Comparison of ENCODE assay signal across 11 mouse cellular contexts in the genomic region with DNA sequence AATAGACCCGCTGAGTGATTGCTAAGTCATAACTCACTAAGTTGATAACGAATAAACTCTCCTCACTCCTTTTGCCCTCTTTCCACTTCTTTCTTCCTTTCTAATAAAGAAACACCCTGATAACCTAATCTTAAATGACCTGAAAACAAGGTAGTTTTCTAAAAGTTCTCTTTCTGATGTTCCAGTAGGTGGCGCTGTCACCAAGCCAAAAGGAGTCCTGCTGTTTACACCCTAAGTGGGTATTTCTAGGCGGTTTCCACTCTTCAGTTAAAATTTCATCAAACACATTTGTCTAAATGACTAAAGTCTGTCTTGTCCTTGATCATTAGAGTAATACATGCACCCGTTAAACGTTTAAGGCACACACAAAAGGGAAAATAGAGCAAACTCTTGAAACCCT. TPM values are rescaled to one million over a fixed set of nuclear protein-coding genes. Genes with fewer than 3 reads are reported as not detected.
DNase-seq lines count a peak whose midpoint lies in the region; ATAC-seq lines count a peak whose summit lies in the region.
"Had no signal": no experiment of that assay in that cellular context is flagged by ENCODE, and none has a peak within 500 bp of the region (broad histone marks: within the 10 kb centered on the region; RNA-seq: fewer than 3 reads in every experiment).

No protein-coding gene starts in this region.

- no peaks in the 10 kb centered on the region for H3K9me3 ChIP-seq in heart, embryonic 11.5 days (replicated peaks; ENCODE audit: control insufficient read depth, low read length)
- H3K9me3 ChIP-seq in neural tube, embryonic 15.5 days (replicated peaks) = no peaks in the 10 kb centered on the region

- intact Hi-C loops in left cerebral cortex, postnatal 4 days (cut with DNase I) = no loop called here

- H3K4me3 ChIP-seq in heart, embryonic 11.5 days (ENCODE audit: low read depth, low read length) = no peak overlapping the region
- H3K4me3 ChIP-seq in neural tube, embryonic 15.5 days (replicated peaks) = no peak overlapping the region
- H3K4me3 ChIP-seq: myocyte had no signal

- no peak overlapping the region for H3K9ac ChIP-seq in heart, embryonic 11.5 days (ENCODE audit: low read depth, low read length)
- H3K9ac ChIP-seq in neural tube, embryonic 15.5 days (replicated peaks) = no peak overlapping the region

- H3K4me1 ChIP-seq in heart, embryonic 11.5 days (ENCODE audit: control insufficient read depth, insufficient read depth, low read length) = no peaks in the 10 kb centered on the region
- no peaks in the 10 kb centered on the region for H3K4me1 ChIP-seq in neural tube, embryonic 15.5 days

- H3K27ac ChIP-seq in heart, embryonic 11.5 days (ENCODE audit: low read depth, low read length) = no peak overlapping the region
- H3K27ac ChIP-seq in neural tube, embryonic 15.5 days (replicated peaks) = no peak overlapping the region

- H3K4me2 ChIP-seq in heart, embryonic 11.5 days = no peak overlapping the region
- H3K4me2 ChIP-seq in neural tube, embryonic 15.5 days = no peak overlapping the region

- peaks cover 6% of the 10 kb centered on the region; the same call in 1 of the 2 replicates for H3K27me3 ChIP-seq in heart, embryonic 11.5 days (ENCODE audit: control insufficient read depth, insufficient read depth, low read length)
- no peaks in the 10 kb centered on the region for H3K27me3 ChIP-seq in neural tube, embryonic 15.5 days (replicated peaks)

- 18% methylated on average over 6 of the region's 6 CpGs for WGBS in heart, embryonic 11.5 days (ENCODE audit: insufficient replicate concordance)
- 22% methylated on average over 6 of the region's 6 CpGs for WGBS in neural tube, embryonic 15.5 days

- DNase-seq in heart, adult 11 months = peak; percentile 33
- DNase-seq in neural tube, embryonic 10.5 days (ENCODE audit: extremely low spot score, low spot score) = peak; percentile 21
- peak; percentile 36 for DNase-seq in adrenal gland, postnatal 25 days
- DNase-seq in left cerebral cortex, postnatal 4 days = peak; percentile 35
- peak; percentile 17 for DNase-seq in thymus, postnatal 14 days
- DNase-seq in spleen, adult 18-20 months = no peak

- ATAC-seq in heart, embryonic 11.5 days (replicated peaks; ENCODE audit: insufficient number of reproducible peaks, low FRiP score, low TSS enrichment) = no peak
- ATAC-seq in neural tube, embryonic 15.5 days (ENCODE audit: low FRiP score) = no peak

- no peaks in the 10 kb centered on the region for H3K36me3 ChIP-seq in heart, embryonic 11.5 days (ENCODE audit: control insufficient read depth, insufficient read depth, low read length)
- H3K36me3 ChIP-seq in neural tube, embryonic 15.5 days = no peaks in the 10 kb centered on the region

RNA-seq across cellular contexts. Expression of a gene that starts 8.8 kb away (rescaled TPM):
- polyA plus RNA-seq in heart, embryonic 11.5 days (2014; fragmentation: Nextera tagmentation; extraction: Ambion mirVana) = not detected in 2 replicates
- 0.11 and 0.12 TPM in 2 replicates for polyA plus RNA-seq in neural tube, embryonic 15.5 days (2015; fragmentation: Nextera tagmentation; extraction: Ambion mirVana)
- not detected in 2 replicates for total RNA-seq in adrenal gland, postnatal 25 days (2021)
- total RNA-seq in left cerebral cortex, postnatal 4 days (2021) = 1 to 10 TPM; 1.2 to 1.7 TPM
- total RNA-seq: adrenal gland, adult 18-20 months; hematopoietic stem cell, adult 5-6 weeks had no signal
- polyA plus RNA-seq: myocyte had no signal

RNA-seq across cellular contexts. Expression of a gene that starts 24.1 kb away (rescaled TPM):
- 12.9 and 14.9 TPM in 2 replicates for polyA plus RNA-seq in heart, embryonic 11.5 days (2014; fragmentation: Nextera tagmentation; extraction: Ambion mirVana)
- 31.6 and 31.8 TPM in 2 replicates for polyA plus RNA-seq in neural tube, embryonic 15.5 days (2015; fragmentation: Nextera tagmentation; extraction: Ambion mirVana)
- total RNA-seq in adrenal gland, postnatal 25 days (2021) = 4.3 and 7.7 TPM in 2 replicates
- 10 to 100 TPM in 1 of 2 experiments, 1 to 10 TPM in 1; 9.5 to 12.3 TPM for total RNA-seq in left cerebral cortex, postnatal 4 days (2021)
- total RNA-seq: hematopoietic stem cell, adult 5-6 weeks had no signal

RNA-seq across cellular contexts. Expression of a gene that starts 24.7 kb away (rescaled TPM):
- 3.7 and 5.4 TPM in 2 replicates for polyA plus RNA-seq in heart, embryonic 11.5 days (2014; fragmentation: Nextera tagmentation; extraction: Ambion mirVana)
- 0.08 and 5.4 TPM in 2 replicates for polyA plus RNA-seq in neural tube, embryonic 15.5 days (2015; fragmentation: Nextera tagmentation; extraction: Ambion mirVana)
- total RNA-seq in adrenal gland, postnatal 25 days (2021) = 0.15 TPM in 1 of 2 replicates, not detected in the other
- not detected for total RNA-seq in left cerebral cortex, postnatal 4 days (2021)
- total RNA-seq: hematopoietic stem cell, adult 5-6 weeks had no signal
- polyA plus RNA-seq: myocyte had no signal

RNA-seq across cellular contexts. Expression of a gene that starts 38.5 kb away (rescaled TPM):
- 0.16 TPM in 1 of 2 replicates, not detected in the other for polyA plus RNA-seq in heart, embryonic 11.5 days (2014; fragmentation: Nextera tagmentation; extraction: Ambion mirVana)
- 0.36 and 0.50 TPM in 2 replicates for polyA plus RNA-seq in neural tube, embryonic 15.5 days (2015; fragmentation: Nextera tagmentation; extraction: Ambion mirVana)
- total RNA-seq in adrenal gland, postnatal 25 days (2021) = not detected in 2 replicates
- not detected for total RNA-seq in left cerebral cortex, postnatal 4 days (2021)
- total RNA-seq: adrenal gland, adult 18-20 months; hematopoietic stem cell, adult 5-6 weeks had no signal

Comparison
In these comparisons a context has a peak if more than half of its experiments do, and no peak if none do; other contexts are left out.
1. DNase-seq: peak in heart, adult 11 months (single experiment), neural tube, embryonic 10.5 days (single experiment), adrenal gland, postnatal 25 days (single experiment), left cerebral cortex, postnatal 4 days (single experiment) and thymus, postnatal 14 days (single experiment); none in spleen, adult 18-20 months (0 of 2).